Mouse (Mus musculus) layer of hippocampus, postnatal 36 days (tissue): ENCODE measurements at regions not wholly inside any gene's neighbourhood (a gene's known extent, or its start where the extent isn't known, plus 50 kb on each side); places are given as distances from the start of the nearest gene placed in this dataset.

Source experiments
- DNase-seq, 2 experiments: peaks; one replicate each; pipeline ENCODE4 v3.0.0; 2022

DNA sequence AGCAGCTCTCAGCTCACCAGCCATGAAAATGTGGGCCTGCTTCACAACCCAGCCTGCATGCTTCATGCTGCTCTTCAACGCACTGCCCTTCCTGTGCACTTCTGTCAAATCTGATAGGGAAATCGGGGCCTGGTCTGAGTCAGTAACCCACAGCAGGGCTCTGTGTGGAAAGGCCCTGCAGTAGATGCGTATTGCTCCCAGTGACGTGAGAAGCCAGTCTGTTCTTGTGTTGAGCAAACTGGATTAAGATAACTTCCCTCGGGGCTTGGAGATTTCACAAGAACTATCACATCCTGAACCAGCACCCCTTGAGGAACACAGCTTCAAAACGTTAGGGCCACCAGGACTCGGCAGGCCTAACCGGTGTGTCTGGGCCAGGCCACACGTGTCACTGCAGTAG, 106.5 kb upstream of the Klf14 start:
- no peak for DNase-seq

GRCm38 (mm10) chr6:31066861-31067260, 108.0 kb upstream of the Klf14 start:
- DNase-seq, result no peak

- no peak for DNase-seq
Measured at GRCm38 (mm10) chr6:31067453-31067852, 108.6 kb upstream of the Klf14 start.

DNA sequence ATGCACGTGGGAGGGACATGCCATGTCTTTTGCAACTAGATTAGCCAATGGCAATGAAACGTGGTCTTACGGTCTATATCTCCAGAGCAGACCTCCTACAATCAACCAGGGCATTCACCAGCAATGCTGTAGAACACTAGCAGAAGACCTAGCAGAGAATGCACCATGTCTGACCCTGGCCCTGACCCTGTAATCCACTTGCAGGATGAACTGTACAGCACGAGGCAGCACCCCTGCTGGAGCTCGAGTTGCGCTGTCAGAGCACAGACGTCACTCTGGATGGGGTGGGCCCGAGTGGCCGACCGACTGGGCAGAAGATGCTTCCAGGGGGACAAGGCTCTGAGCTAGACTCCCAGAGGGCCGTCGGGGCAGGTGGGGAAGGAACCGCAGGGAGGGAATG, 110.4 kb upstream of the Klf14 start:
- DNase-seq, result no peak

- DNase-seq, result no peak
Measured at GRCm38 (mm10) chr6:31070537-31070936, 111.7 kb upstream of the Klf14 start.

DNA sequence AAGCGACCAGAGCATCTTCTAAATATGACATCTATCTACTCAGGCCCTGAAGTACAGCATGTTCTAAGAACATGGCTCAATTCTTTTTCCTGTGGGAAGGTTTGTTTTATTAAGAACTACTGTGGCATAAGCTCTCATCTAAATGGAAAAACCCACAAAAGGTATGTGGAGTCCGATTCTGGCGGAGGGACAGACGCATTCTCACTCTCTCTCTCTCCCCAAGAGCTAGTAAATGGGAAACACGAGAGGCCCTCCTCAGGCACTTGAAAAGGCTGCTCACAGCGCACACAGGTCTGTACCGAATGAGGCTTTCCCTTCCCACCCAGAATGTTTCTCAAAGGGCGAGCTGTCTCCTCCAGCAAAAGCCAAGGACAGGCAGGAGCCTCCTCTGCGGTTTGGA, 112.1 kb upstream of the Klf14 start:
- no peak for DNase-seq

DNA sequence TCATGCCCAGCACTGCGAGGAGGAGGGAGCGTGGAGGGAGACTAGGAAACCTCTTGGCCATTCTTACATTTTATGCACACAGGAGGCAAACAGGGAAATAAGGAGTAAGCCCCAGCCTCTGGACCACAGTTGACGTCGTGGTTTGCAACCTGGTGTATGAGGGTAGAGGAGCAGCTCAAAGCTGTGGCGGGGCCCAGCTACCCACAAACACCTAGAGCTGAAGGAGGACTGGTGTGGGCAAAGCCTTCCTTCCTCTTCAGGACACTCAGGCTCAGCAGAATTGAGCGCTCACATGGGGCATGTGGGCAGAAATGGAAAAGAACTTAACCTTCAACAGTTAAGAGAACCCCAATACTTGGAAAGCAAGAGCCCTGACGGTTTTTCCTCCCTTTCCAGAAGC, 113.2 kb upstream of the Klf14 start:
- DNase-seq, result no peak

- no peak for DNase-seq
Measured at GRCm38 (mm10) chr6:31072559-31072958, 113.7 kb upstream of the Klf14 start.

DNA sequence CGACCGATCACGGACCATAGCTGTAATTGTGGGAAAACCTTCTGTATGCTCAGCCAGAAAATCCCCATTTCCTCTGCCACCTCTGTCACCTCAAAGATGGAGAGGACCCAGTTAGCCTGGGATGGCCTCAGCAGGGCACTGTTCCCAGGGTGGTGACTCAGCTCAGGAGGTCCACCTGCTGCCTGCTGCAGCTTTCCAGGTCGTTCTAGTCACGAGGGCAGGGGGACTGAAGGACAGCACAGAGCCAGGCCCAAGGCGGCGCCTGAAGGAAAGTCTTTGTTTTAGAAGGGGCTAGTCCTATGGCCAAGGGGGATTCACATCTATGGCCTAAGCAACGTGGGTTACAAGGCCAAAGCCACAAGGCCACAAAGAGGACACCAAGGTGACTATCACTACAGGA, 114.5 kb upstream of the Klf14 start:
- DNase-seq, result no peak

GRCm38 (mm10) chr6:31074394-31074793, 115.5 kb upstream of the Klf14 start:
- no peak for DNase-seq

GRCm38 (mm10) chr6:31075209-31075571, 116.3 kb upstream of the Klf14 start:
- DNase-seq, result no peak

DNA sequence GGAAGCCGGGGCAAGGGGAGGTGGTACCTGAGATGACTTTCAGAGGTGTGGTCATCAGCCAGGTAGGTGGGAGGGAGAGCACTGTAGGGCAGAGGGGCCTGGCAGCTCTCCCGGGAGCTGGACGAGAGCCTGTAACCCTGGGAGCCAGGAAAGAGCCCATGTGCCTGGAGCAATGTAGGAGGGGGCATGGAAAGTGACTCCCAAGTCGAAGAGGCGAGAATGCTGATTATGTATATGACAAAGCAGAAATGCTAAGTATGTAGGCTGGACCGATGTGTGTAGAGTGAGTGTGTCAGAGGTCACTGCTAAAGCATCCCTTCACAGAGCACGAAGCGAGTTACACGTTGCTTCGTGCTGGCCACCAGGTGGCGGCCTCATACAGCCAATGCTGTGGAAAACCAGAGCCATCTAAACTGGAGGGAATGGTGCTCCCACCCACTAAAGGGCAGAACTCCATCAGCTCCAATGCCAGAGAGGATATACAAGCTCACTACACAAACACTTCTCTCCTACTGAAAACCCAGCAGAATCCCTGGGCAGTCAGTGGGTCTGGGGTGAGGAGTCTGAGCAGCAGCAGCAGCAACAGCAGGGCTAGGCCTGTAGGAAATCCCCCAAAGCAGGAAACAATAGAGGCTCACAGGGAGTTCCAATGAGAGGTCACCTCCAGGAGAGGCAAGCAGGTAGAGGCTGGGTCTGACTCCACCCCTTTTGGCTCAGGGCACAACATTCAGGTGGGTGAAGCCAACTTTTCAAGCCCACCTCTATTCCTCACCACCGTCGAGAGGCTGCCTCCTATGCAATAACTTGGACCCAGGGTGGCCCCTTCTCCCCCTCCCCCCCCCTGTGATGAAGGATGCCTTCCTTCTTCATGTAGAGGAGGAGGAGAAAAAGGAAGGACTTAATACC, 116.9 kb upstream of the Klf14 start:
- DNase-seq, result peak; percentile 54 to 56

- DNase-seq, result no peak
Measured at GRCm38 (mm10) chr6:31076478-31076834, 117.6 kb upstream of the Klf14 start.

GRCm38 (mm10) chr6:31077216-31077615, 118.3 kb upstream of the Klf14 start:
- DNase-seq, result no peak

- DNase-seq, result no peak
Measured at GRCm38 (mm10) chr6:31077779-31078178, 118.9 kb upstream of the Klf14 start.

DNA sequence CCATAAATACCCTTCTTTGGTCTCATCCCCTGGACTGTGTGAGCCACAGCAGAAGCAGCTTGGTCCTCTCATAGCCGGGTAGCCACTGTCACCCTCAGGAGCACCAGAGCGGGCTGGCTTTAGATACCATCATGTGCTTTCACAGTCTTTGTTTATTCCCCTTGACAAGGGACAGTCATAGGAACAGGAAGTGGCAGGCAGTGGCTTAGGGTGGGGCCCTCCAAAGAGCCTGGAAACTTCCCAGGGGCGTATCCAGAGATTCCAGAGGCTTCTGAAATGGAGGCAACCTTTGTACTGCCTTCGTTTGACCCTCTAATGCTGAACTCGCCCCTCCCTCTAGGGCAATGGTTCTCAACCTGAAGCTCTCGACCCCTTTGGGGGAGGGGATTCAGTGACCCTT, 119.5 kb upstream of the Klf14 start:
- DNase-seq, result no peak

GRCm38 (mm10) chr6:31079586-31080259, 120.8 kb upstream of the Klf14 start:
- DNase-seq, result peak; percentile 42 to 48

GRCm38 (mm10) chr6:31080279-31080678, 121.4 kb upstream of the Klf14 start:
- DNase-seq, result no peak

DNA sequence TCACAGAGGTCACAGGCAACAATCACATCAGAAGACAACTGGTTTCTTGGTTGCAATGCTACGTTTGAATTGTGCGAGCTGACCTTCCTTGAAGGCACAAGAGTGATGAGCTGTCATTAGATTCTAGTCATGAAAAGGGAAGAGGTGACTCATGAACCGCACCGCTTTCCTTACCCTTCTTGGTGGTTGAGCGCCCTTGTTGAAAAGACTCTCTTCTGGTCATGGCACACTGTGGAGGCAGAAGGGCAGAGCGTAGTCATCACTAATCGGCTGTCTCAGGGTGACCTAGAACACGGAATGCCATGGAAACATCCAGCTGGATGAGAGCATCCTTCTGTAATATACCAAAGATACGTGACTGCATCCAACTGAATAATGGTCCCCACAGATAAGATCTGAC, 121.8 kb upstream of the Klf14 start:
- DNase-seq, result no peak

GRCm38 (mm10) chr6:31081238-31081637, 122.4 kb upstream of the Klf14 start:
- no peak for DNase-seq

DNA sequence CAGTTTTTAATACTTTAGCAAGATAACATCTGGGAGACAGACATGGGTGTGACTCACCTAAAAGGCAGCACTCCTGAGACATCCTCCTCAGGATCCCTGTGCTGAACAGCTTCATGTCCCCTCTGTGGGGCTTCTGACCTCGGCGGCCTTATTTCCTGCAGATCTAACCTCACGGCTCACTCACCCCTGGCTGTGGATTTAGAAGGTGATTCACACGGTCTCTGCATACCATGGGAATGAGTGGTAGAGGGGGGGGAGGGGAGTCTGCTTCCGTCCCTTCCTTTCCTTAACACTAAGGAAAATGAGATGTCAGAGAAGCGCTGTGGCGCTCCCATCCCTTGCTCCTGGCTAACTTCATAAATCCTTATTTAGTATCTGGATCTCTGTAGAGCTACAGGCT, 123.1 kb upstream of the Klf14 start:
- no peak for DNase-seq

- DNase-seq, result no peak
Measured at GRCm38 (mm10) chr6:31082613-31083470, 124.0 kb upstream of the Klf14 start.

DNA sequence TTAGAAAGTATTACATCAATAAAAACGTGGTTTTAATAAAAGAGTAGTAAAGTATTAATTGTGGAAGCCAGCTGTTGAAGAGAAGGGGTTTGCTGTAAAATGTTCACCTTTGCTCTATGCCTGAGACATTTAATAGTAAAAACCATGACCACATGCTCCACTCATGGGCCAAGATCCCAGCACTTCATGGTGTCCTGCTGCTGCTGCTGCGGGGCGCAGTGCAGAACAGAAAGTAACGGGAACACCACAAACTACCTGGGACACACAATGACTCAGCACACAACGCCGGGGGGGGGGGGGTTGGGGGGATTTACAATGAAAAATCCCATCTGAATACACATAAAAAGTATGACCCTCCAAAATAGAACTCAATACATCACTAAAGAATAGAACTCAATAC, 124.8 kb upstream of the Klf14 start:
- no peak for DNase-seq
